Mouse (Mus musculus): ENCODE measurements around the gene Arpc5l. TPM values are rescaled to one million over a fixed set of nuclear protein-coding genes. Genes with fewer than 3 reads are reported as not detected.
A peak's percentile ranks its signal among the peaks of the same experiment; 100 is the strongest.

The Arpc5l gene
- polyA plus RNA-seq, 1 experiment from 2014 or later: 124 TPM

DNA sequence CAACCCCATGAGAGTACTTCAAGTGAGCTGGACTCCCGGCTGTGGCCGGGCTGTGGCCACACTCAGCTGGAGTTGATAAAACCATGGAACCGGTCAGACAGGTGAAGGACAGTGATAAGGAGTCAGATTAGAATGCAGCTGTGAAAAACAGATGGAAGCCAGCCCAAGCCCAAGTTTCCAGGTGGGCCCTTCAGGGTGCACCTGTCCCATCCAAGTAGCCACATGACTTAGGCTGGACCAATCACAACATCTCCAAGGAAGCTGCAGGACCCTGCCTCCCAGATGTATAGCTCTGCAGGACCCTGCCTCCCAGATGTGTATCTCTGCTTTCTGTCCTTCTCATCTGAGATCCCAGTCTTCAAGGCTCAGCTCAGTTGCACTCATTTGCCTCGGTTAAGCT lies 13.1 kb upstream of the Arpc5l start:
- Histone ChIP-seq H3K36me3 (ENCODE audit: control insufficient read depth, insufficient read depth, low read length) (no peaks in the 10 kb centered on the region), H3K27me3 (replicated peaks; ENCODE audit: control insufficient read depth, insufficient read depth, low read length) (no peaks in the 10 kb centered on the region), H3K4me3 (ENCODE audit: low read depth, low read length) (no peak overlapping the region), H3K27ac (ENCODE audit: low read depth) (no peak overlapping the region), H3K9me3 (ENCODE audit: control insufficient read depth, low read length) (no peaks in the 10 kb centered on the region), H3K4me1 (replicated peaks; ENCODE audit: control insufficient read depth, insufficient read depth, low read length) (0 out of 2 replicates have a peak, but pooled peaks cover 4% of the 10 kb centered on the region), H3K9ac (ENCODE audit: low read length) (no peak overlapping the region), H3K4me2 (ENCODE audit: low read length) (no peak overlapping the region)
- DNase-seq (ENCODE audit: low spot score): no peak
- peak; percentile 20; the same call in 1 of the 2 replicates for ATAC-seq (replicated peaks; ENCODE audit: low FRiP score, low TSS enrichment, low read depth)
- 46% methylated on average over 4 of the region's 4 CpGs for WGBS

DNA sequence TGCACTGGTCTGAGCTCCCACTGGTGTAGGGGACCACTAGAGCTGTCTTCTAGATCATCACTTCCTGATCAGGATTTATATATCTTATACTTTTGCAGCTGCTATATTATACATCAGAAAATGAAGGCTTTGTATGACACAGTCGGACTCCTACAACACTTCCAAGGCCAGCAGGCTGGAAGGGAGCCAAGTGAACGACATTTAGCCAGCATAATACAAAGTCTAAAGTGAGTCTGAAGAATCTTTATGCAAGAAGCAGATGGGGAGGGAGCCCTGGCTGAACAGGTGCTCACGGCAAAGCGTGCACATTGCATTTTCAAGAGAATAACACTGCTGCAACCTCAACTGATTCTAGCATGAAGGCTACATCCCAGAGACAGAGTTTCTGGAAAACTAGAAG lies 12.7 kb upstream of the Arpc5l start:
- no peak overlapping the region for H3K4me3 ChIP-seq (ENCODE audit: low read depth, low read length)
- H3K4me1 ChIP-seq (replicated peaks; ENCODE audit: control insufficient read depth, insufficient read depth, low read length): 0 out of 2 replicates have a peak, but pooled peaks cover 4% of the 10 kb centered on the region
- no peak overlapping the region for H3K4me2 ChIP-seq (ENCODE audit: low read length)
- H3K36me3 ChIP-seq (ENCODE audit: control insufficient read depth, insufficient read depth, low read length): no peaks in the 10 kb centered on the region
- H3K27ac ChIP-seq (ENCODE audit: low read depth): no peak overlapping the region
- DNase-seq (ENCODE audit: low spot score): no peak
- WGBS: 51% methylated on average over 4 of the region's 4 CpGs
- no peak overlapping the region for H3K9ac ChIP-seq (ENCODE audit: low read length)
- no peak for ATAC-seq (replicated peaks; ENCODE audit: low FRiP score, low TSS enrichment, low read depth)
- H3K9me3 ChIP-seq (ENCODE audit: control insufficient read depth, low read length): no peaks in the 10 kb centered on the region
- H3K27me3 ChIP-seq (replicated peaks; ENCODE audit: control insufficient read depth, insufficient read depth, low read length): no peaks in the 10 kb centered on the region

DNA sequence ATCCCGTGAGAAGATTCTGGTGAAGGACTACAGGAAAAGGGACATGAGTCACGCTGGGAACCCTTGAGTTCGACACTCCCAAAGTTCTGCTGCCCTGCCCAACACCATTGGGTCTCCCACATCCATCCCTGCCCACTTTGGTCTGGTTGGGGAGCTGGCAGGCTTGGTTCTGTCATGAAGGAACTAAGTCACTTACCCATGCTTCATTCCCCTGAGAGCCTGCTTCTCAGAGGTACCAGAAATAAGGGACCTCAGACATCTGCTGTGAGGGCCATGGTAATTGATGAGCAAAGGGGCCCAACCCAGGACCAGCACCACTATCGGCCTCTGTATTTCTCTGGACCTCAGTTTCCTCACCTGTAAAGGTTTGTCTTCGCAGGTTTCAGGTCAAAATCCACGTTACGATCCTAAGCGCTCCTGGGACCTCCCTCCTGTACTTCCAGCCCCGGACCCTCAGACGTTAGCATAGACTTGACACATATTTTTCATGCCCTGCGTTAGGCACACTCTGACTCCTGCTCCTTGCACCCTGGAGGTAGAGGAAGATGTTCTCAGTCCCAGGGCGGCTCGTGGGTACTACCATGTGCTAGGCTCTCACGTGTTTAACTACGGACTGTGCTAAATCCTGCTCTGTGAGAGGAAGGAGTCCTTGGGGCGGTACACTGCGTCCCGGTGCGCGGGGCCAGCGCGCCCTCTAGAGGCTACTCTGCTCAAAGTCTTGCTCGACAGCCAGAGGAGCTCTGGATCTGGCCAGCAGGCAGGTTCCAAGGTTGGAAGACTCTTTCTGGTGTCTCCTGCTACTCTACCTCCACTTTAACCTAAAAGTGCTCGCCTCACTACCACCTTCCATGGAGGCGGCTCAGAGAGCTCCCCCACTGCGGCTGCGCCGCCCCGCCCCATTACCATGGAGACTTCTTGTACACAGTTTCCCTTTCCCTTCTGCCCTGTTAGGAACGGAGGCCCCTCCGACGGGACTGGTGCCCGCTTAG lies 7.5 kb upstream of the Arpc5l start, which contains the start of gene Wdr38:
Gene Wdr38, plus strand, starts transcription at position 91 of the 989 bp plus-strand sequence.
- DNase-seq (ENCODE audit: low spot score) (peak; percentile 94), ATAC-seq (replicated peaks; ENCODE audit: low FRiP score, low TSS enrichment, low read depth) (peak; percentile 89)
- H3K27me3 ChIP-seq (replicated peaks; ENCODE audit: control insufficient read depth, insufficient read depth, low read length): no peaks in the 10 kb centered on the region
- H3K9me3 ChIP-seq (ENCODE audit: control insufficient read depth, low read length): no peaks in the 10 kb centered on the region
- no peak within 1 kb of the TSS for H3K27ac ChIP-seq (ENCODE audit: low read depth)
- peak within 1 kb of the TSS; percentile 39 for H3K9ac ChIP-seq (ENCODE audit: low read length)
- 14% methylated on average over 33 of the region's 33 CpGs for WGBS
- peaks cover 4% of the 10 kb centered on the region for H3K4me1 ChIP-seq (replicated peaks; ENCODE audit: control insufficient read depth, insufficient read depth, low read length)
- peak within 1 kb of the TSS; percentile 63 for H3K4me2 ChIP-seq (ENCODE audit: low read length)
- peak within 1 kb of the TSS; percentile 41 for H3K4me3 ChIP-seq (ENCODE audit: low read depth, low read length)
- peaks cover 32% of the 10 kb centered on the region for H3K36me3 ChIP-seq (ENCODE audit: control insufficient read depth, insufficient read depth, low read length)

DNA sequence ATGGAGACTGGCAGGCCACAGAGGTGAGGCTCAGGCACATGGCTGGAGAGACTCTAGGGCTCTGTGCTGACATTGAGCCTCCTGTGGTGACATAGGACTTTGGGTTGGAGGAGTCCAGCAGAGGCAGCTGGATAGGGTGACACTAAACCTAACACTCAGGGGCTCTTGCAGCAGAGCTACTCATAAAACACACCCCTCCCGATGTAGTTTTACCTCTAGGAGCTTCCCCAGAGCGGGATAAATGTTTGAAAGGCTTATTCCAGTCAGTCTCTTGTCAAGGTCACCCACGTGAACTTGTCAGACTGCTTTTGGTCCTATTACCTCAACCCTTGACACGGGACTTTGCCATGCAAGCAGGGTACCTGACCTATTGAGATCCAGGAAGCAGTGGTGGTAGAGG lies 5.8 kb upstream of the Arpc5l start:
- Histone ChIP-seq H3K4me3 (ENCODE audit: low read depth, low read length) (no peak overlapping the region), H3K9me3 (ENCODE audit: control insufficient read depth, low read length) (no peaks in the 10 kb centered on the region), H3K27ac (ENCODE audit: low read depth) (no peak overlapping the region), H3K4me1 (replicated peaks; ENCODE audit: control insufficient read depth, insufficient read depth, low read length) (peaks cover 16% of the 10 kb centered on the region), H3K9ac (ENCODE audit: low read length) (no peak overlapping the region), H3K27me3 (replicated peaks; ENCODE audit: control insufficient read depth, insufficient read depth, low read length) (no peaks in the 10 kb centered on the region), H3K36me3 (ENCODE audit: control insufficient read depth, insufficient read depth, low read length) (peaks cover 46% of the 10 kb centered on the region), H3K4me2 (ENCODE audit: low read length) (no peak overlapping the region)
- DNase-seq (ENCODE audit: low spot score) (no peak), ATAC-seq (replicated peaks; ENCODE audit: low FRiP score, low TSS enrichment, low read depth) (no peak)
- WGBS: 53% methylated on average over 4 of the region's 4 CpGs

DNA sequence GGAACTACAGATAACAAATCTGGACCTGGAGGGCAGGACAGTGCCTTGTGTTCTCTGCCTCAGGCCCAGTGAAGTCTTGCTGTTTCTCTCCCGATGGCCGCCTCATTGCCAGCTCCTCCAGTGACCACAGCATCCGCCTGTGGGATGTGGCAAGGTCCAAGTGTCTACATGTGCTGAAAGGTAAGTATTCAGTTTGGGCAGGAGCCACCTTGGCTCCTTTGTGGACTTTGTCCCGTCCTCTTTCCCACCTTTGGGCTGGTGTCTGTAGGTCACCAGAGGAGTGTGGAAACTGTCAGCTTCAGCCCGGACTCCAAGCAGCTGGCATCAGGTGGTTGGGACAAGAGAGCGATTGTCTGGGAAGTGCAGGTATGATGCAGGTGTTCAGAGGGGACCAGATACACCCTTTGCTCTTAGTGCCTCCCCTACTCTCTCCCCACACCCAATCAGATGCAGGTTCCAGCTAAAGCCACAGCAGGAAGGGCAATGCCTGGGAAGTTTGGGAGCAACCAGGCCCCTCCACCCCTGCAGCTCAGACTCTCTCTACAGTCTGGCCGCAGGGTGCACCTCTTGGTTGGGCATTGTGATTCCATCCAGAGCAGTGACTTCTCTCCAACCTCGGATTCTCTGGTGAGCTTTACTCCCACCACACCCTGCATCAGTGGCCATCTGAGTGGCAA lies 5.1 kb upstream of the Arpc5l start:
- peaks cover 46% of the 10 kb centered on the region for H3K36me3 ChIP-seq (ENCODE audit: control insufficient read depth, insufficient read depth, low read length)
- WGBS: 67% methylated on average over 8 of the region's 8 CpGs
- no peaks in the 10 kb centered on the region for H3K9me3 ChIP-seq (ENCODE audit: control insufficient read depth, low read length)
- ATAC-seq (replicated peaks; ENCODE audit: low FRiP score, low TSS enrichment, low read depth) (no peak), DNase-seq (ENCODE audit: low spot score) (no peak)
- no peak overlapping the region for H3K4me3 ChIP-seq (ENCODE audit: low read depth, low read length)
- H3K27me3 ChIP-seq (replicated peaks; ENCODE audit: control insufficient read depth, insufficient read depth, low read length): no peaks in the 10 kb centered on the region
- H3K27ac ChIP-seq (ENCODE audit: low read depth): no peak overlapping the region
- peaks cover 16% of the 10 kb centered on the region for H3K4me1 ChIP-seq (replicated peaks; ENCODE audit: control insufficient read depth, insufficient read depth, low read length)
- H3K4me2 ChIP-seq (ENCODE audit: low read length): no peak overlapping the region
- no peak overlapping the region for H3K9ac ChIP-seq (ENCODE audit: low read length)

DNA sequence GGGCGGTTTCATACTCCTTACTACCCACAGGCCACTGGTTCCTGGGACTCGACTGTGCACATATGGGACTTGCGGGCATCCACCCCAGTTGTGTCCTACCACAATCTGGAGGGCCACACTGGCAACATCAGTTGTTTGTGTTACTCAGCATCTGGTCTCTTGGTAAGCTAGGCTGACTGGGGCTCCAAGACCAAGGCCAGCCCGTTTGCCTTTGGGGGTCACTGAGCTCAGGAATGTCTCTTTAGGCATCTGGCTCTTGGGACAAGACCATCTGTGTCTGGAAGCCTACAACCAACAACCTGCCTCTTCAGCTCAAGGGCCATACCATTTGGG lies 4.6 kb upstream of the Arpc5l start:
- Histone ChIP-seq H3K9me3 (ENCODE audit: control insufficient read depth, low read length) (no peaks in the 10 kb centered on the region), H3K9ac (ENCODE audit: low read length) (no peak overlapping the region), H3K4me1 (replicated peaks; ENCODE audit: control insufficient read depth, insufficient read depth, low read length) (peaks cover 16% of the 10 kb centered on the region), H3K4me2 (ENCODE audit: low read length) (no peak overlapping the region), H3K4me3 (ENCODE audit: low read depth, low read length) (no peak overlapping the region), H3K27ac (ENCODE audit: low read depth) (no peak overlapping the region), H3K36me3 (ENCODE audit: control insufficient read depth, insufficient read depth, low read length) (peaks cover 46% of the 10 kb centered on the region), H3K27me3 (replicated peaks; ENCODE audit: control insufficient read depth, insufficient read depth, low read length) (no peaks in the 10 kb centered on the region)
- WGBS: 83% methylated on average over 4 of the region's 4 CpGs
- no peak for DNase-seq (ENCODE audit: low spot score)
- no peak for ATAC-seq (replicated peaks; ENCODE audit: low FRiP score, low TSS enrichment, low read depth)

DNA sequence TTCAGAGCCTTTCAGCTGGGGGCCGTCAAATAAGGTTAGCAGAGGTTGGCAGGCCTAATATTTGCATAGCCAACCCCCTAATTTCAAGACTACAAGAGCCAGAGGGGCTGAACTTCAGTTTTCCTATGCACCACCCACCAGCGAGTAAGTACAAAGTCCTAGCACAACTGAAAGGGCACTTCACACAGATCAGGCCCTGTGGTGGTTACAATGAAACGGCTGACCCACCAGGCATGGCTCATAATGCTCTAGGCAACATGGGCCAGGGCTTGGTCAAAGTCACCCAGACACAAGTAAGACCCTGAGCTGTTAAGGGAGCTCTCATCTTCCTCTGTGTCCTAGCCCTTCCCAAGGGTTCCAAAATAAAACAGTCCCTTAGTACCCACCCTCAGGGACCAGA lies 3.3 kb upstream of the Arpc5l start:
- H3K36me3 ChIP-seq (ENCODE audit: control insufficient read depth, insufficient read depth, low read length): peaks cover 46% of the 10 kb centered on the region
- WGBS: 77% methylated on average over 3 of the region's 3 CpGs
- H3K4me1 ChIP-seq (replicated peaks; ENCODE audit: control insufficient read depth, insufficient read depth, low read length): peaks cover 20% of the 10 kb centered on the region
- ATAC-seq (replicated peaks; ENCODE audit: low FRiP score, low TSS enrichment, low read depth) (no peak), DNase-seq (ENCODE audit: low spot score) (no peak)
- no peak overlapping the region for H3K9ac ChIP-seq (ENCODE audit: low read length)
- H3K27me3 ChIP-seq (replicated peaks; ENCODE audit: control insufficient read depth, insufficient read depth, low read length): no peaks in the 10 kb centered on the region
- H3K4me3 ChIP-seq (ENCODE audit: low read depth, low read length): no peak overlapping the region
- no peak overlapping the region for H3K4me2 ChIP-seq (ENCODE audit: low read length)
- H3K27ac ChIP-seq (ENCODE audit: low read depth): no peak overlapping the region
- H3K9me3 ChIP-seq (ENCODE audit: control insufficient read depth, low read length): no peaks in the 10 kb centered on the region

DNA sequence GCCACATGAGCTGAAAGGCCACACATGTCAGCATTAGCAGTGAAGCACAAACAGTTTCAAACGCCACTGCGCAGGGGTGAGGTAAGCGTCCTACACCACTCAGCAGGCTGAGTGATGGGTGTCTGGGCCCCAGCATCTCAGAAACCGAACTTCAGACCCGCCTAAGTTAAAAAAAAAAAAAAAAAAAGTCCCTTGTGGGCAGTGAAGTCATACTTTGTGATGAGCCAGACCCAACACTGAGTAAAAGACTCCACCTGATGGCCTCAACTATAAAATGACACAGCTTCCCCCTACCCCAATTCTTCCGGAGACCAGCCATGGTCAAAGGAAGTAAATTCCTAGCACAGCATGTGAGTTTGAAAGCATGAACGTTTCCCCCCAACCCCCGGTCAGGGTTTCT lies 2.0 kb upstream of the Arpc5l start:
- H3K9ac ChIP-seq (ENCODE audit: low read length): peak overlapping the region; percentile 13; the same call in 1 of the 2 replicates
- H3K36me3 ChIP-seq (ENCODE audit: control insufficient read depth, insufficient read depth, low read length): peaks cover 46% of the 10 kb centered on the region
- H3K4me2 ChIP-seq (ENCODE audit: low read length): peak overlapping the region; percentile 97
- DNase-seq (ENCODE audit: low spot score) (no peak), ATAC-seq (replicated peaks; ENCODE audit: low FRiP score, low TSS enrichment, low read depth) (no peak)
- H3K9me3 ChIP-seq (ENCODE audit: control insufficient read depth, low read length): no peaks in the 10 kb centered on the region
- H3K4me1 ChIP-seq (replicated peaks; ENCODE audit: control insufficient read depth, insufficient read depth, low read length): peaks cover 24% of the 10 kb centered on the region
- no peak overlapping the region for H3K4me3 ChIP-seq (ENCODE audit: low read depth, low read length)
- WGBS: 68% methylated on average over 8 of the region's 8 CpGs
- H3K27me3 ChIP-seq (replicated peaks; ENCODE audit: control insufficient read depth, insufficient read depth, low read length): no peaks in the 10 kb centered on the region
- no peak overlapping the region for H3K27ac ChIP-seq (ENCODE audit: low read depth)

Measured in intestine, embryonic 14.5 days (tissue).